Mouse (Mus musculus) skeletal muscle tissue, adult 2 months (tissue): ENCODE measurements around the gene Efcab9.

Experiments
- DNase-seq: peaks from one replicate; pipeline ENCODE4 v3.0.0-alpha.2; 2012; ENCODE audit warnings: low read depth, low spot score

The Efcab9 gene

GRCm38 (mm10) chr11:32498757-32499535, 32.9 kb downstream of the Efcab9 start:
- DNase-seq, result no peak

- DNase-seq, result no peak
Observed at GRCm38 (mm10) chr11:32495283-32495682, 36.6 kb downstream of the Efcab9 start.

- DNase-seq, result peak; percentile 38
Observed at GRCm38 (mm10) chr11:32493312-32493711, 38.6 kb downstream of the Efcab9 start.

- no peak for DNase-seq
Observed at GRCm38 (mm10) chr11:32491079-32491478, 40.8 kb downstream of the Efcab9 start.

GRCm38 (mm10) chr11:32488808-32489670, 42.8 kb downstream of the Efcab9 start:
- DNase-seq, result no peak

GRCm38 (mm10) chr11:32488344-32488743, 43.5 kb downstream of the Efcab9 start:
- DNase-seq, result no peak

GRCm38 (mm10) chr11:32487501-32487900, 44.4 kb downstream of the Efcab9 start:
- no peak for DNase-seq

GRCm38 (mm10) chr11:32486621-32487020, 45.3 kb downstream of the Efcab9 start:
- no peak for DNase-seq

- DNase-seq, result no peak
Observed at GRCm38 (mm10) chr11:32485290-32485689, 46.6 kb downstream of the Efcab9 start.

GRCm38 (mm10) chr11:32481525-32481924, 50.4 kb downstream of the Efcab9 start:
- DNase-seq, result no peak

GRCm38 (mm10) chr11:32475487-32476236, 56.2 kb downstream of the Efcab9 start:
- no peak for DNase-seq

- no peak for DNase-seq
Observed at GRCm38 (mm10) chr11:32474725-32475124, 57.2 kb downstream of the Efcab9 start.
